Mouse (Mus musculus) cortical plate, adult 2 months (tissue): ENCODE measurements around the gene Galnt9.

Experiments used
- CTCF ChIP-seq: fragments of 200-500 bp; IDR thresholded peaks from 2 replicates; pipeline ENCODE4 v1.5.1; 2011; ENCODE audit warnings: mild to moderate bottlenecking, control low read depth, low read length; ENCODE audit not compliant: insufficient read depth; ENCODE audit errors: extremely low read depth
- POLR2A ChIP-seq: fragments of 200-500 bp; IDR thresholded peaks from 2 replicates; pipeline ENCODE4 v1.6.1; 2011; ENCODE audit warnings: mild to moderate bottlenecking, low read length, control low read depth; ENCODE audit not compliant: insufficient read depth; ENCODE audit errors: extremely low read depth

GRCm38 (mm10) chr5:110545311-110545710 is 1.2 kb downstream of the Galnt9 start:
- no peak for TF ChIP-seq CTCF
- TF ChIP-seq POLR2A = no peak
